Mouse (Mus musculus) central nervous system, embryonic 14 days (tissue): ENCODE results near the gene Wscd1. TPM values are rescaled to one million over a fixed set of nuclear protein-coding genes. Genes with fewer than 3 reads are reported as not detected.

Experiments used
- polyA plus RNA-seq: library from polyadenylated mRNA; depleted of rRNA; stranded (reverse); fragments of >200 nt; gene quantifications from 2 replicates; pipeline ENCODE4 v1.2.3, GENCODE M21; 2012; rRNA removed

Wscd1 gene
- polyA plus RNA-seq, result 38.4 and 40.0 TPM in 2 replicates

GRCm38 (mm10) chr11:71749671-71750070 lies at the start of gene Wscd1:
Gene Wscd1, plus strand, starts transcription at chr11:71749920.

